Mouse (Mus musculus): ENCODE measurements at regions not wholly inside any gene's neighbourhood (a gene's known extent, or its start where the extent isn't known, plus 50 kb on each side); places are given as distances from the start of the nearest gene placed in this dataset.

DNA sequence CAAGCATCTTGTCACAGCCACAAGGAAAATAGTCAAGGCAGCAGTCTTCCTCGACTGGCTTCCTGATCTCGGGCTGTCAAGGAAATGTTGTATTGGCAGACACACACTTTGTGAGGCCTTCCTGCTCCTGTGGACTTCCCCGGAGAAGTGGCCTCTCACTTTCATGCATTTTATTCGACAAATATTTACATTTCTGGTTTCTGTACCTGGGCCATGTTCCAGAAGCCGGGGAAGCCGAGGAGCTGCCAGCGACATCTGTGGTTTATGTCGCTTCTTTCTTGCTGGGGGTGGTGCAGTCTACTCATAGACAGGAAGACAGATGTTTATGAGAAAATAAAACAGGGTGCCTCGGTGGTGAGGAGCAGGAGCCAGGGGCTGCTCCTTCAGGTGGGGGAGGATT is 372.5 kb upstream of the Kcnab2 start:
- no peak for DNase-seq (ENCODE audit: low spot score in 2 of 2)

- DNase-seq (ENCODE audit: low spot score in 2 of 2), result no peak
Measured at GRCm38 (mm10) chr4:152836080-152836479, 358.4 kb upstream of the Kcnab2 start.

DNA sequence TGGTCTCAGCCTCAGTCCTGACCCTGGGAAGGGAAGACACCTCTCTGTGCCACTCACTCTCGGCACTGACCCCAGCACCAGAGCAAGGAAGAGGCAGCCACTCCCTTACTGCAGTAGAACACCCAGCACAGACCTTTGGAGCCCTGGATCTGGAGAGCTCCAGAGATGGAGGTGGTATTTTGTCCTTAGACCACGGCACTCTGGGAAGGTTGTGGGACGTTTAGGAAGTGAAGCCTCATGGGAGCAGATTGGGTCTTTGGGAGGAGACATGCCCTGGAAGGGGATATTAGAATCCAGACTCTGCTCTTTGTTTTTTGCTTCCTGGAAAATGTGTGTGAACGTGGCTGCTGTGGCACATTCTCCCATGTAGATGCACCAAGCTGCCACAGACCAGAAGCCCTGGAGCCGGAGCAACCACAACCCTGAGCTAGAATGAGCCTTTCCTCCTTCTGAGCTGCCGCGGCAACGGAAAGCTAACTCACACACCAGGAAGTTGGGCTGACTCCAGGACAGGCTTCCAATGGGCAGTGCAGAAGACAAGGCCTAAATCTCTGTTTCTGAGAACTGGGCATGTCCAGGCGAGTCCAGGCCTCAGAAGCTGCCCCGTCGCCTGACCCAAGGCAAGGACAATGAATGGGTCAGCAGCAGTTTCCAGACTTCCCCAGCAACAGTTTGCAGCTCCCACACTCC is 356.9 kb upstream of the Kcnab2 start:
- no peak for DNase-seq (ENCODE audit: low spot score in 2 of 2)

- DNase-seq (ENCODE audit: low spot score in 2 of 2), result no peak
Measured at GRCm38 (mm10) chr4:152833411-152834310, 356.0 kb upstream of the Kcnab2 start.

GRCm38 (mm10) chr4:152832757-152833363 is 355.2 kb upstream of the Kcnab2 start:
- no peak for DNase-seq (ENCODE audit: low spot score in 2 of 2)

GRCm38 (mm10) chr4:152825185-152825584 is 347.5 kb upstream of the Kcnab2 start:
- DNase-seq (ENCODE audit: low spot score in 2 of 2), result no peak

- no peak for DNase-seq (ENCODE audit: low spot score in 2 of 2)
Measured at GRCm38 (mm10) chr4:152816139-152816757, 338.6 kb upstream of the Kcnab2 start.

GRCm38 (mm10) chr4:152806611-152807010 is 328.9 kb upstream of the Kcnab2 start:
- no peak for DNase-seq (ENCODE audit: low spot score in 2 of 2)

- no peak for DNase-seq (ENCODE audit: low spot score in 2 of 2)
Measured at GRCm38 (mm10) chr4:152799392-152799791, 321.7 kb upstream of the Kcnab2 start.

DNA sequence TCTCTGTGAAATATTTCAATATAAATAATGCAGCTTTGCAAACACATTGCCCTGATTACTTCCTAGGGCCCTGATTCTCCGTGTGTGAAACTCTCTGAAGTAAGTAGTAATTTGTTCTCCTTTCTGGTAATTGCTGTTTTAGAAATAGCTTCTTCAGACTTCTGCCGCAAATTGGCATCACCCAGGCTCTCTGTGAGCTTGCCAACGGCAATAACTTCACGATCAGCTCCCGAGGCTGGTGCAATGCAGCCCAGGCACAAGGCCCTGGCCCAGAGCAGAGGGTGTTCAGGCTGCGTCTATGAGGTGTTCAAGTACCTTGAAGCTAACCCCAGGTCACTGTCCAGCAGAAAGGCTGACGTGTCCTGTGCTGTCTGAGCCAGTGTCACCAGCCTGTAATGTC is 310.8 kb upstream of the Kcnab2 start:
- DNase-seq (ENCODE audit: low spot score in 2 of 2), result no peak

- no peak for DNase-seq (ENCODE audit: low spot score in 2 of 2)
Measured at GRCm38 (mm10) chr4:152784972-152785371, 307.3 kb upstream of the Kcnab2 start.

- no peak for DNase-seq (ENCODE audit: low spot score in 2 of 2)
Measured at GRCm38 (mm10) chr4:152779526-152779925, 301.9 kb upstream of the Kcnab2 start.

DNA sequence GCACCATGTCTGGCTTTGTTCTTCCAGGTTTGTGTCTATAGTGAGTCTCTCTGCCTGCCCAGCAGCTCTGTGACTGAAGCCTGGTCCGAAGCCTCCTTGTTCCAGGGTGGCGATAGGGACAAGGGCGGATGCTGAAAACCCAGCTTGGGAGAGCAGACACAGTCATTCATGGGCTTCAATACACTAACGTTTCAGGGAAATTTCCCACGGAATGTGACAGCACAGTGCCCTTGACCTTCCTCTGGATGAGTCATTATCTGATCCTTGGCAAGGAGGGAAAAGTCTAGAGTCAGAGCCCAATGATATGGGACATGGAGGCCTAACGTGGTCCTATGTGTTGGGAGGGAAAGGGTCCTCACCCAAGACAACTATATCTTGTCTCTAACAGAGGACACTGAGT is 298.1 kb upstream of the Kcnab2 start:
- DNase-seq (ENCODE audit: low spot score in 2 of 2), result no peak

GRCm38 (mm10) chr4:152771386-152771785 is 293.7 kb upstream of the Kcnab2 start:
- peak in 1 of 2 experiments; percentile 6 for DNase-seq (ENCODE audit: low spot score in 2 of 2)

GRCm38 (mm10) chr4:152767372-152767771 is 289.7 kb upstream of the Kcnab2 start:
- DNase-seq (ENCODE audit: low spot score in 2 of 2), result peak in 1 of 2 experiments; percentile 13

GRCm38 (mm10) chr4:152763116-152763515 is 285.4 kb upstream of the Kcnab2 start:
- peak in 1 of 2 experiments; percentile 6 for DNase-seq (ENCODE audit: low spot score in 2 of 2)

DNA sequence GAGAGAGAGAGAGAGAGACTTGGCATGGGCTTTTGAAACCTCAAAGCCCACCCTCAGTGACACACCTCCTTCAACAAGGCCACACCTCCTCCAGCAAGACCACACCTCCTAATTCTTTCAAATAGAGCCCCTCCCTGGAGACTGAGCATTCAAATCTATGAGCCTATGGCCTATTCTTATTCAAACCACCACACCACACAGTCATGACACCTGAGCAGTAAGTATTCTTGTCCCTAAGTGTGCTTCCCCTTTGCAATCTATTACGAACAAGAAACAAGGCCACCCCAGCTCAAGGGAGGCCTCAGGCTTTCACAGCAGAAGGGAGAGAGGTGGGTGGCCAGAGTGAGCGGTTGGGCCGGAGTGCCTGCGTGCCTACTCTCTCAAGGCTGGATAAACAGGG is 284.9 kb upstream of the Kcnab2 start:
- no peak for DNase-seq (ENCODE audit: low spot score in 2 of 2)

- DNase-seq (ENCODE audit: low spot score in 2 of 2), result peak in 1 of 2 experiments; percentile 4
Measured at GRCm38 (mm10) chr4:152757191-152757590, 279.5 kb upstream of the Kcnab2 start.

GRCm38 (mm10) chr4:152756535-152756934 is 278.9 kb upstream of the Kcnab2 start:
- DNase-seq (ENCODE audit: low spot score in 2 of 2), result peak in 1 of 2 experiments; percentile 6

GRCm38 (mm10) chr4:152755756-152756155 is 278.1 kb upstream of the Kcnab2 start:
- DNase-seq (ENCODE audit: low spot score in 2 of 2), result peak in 1 of 2 experiments; percentile 9

- DNase-seq (ENCODE audit: low spot score in 2 of 2), result peak in 1 of 2 experiments; percentile 6
Measured at GRCm38 (mm10) chr4:152744366-152744765, 266.7 kb upstream of the Kcnab2 start.

- DNase-seq (ENCODE audit: low spot score in 2 of 2), result no peak
Measured at GRCm38 (mm10) chr4:152733017-152733416, 255.3 kb upstream of the Kcnab2 start.
